Mouse (Mus musculus) liver, embryonic 12.5 days (tissue): Measurements from ENCODE around the gene Mturn. TPM values are rescaled to one million over a fixed set of nuclear protein-coding genes. Genes with fewer than 3 reads are reported as not detected.
A peak's percentile ranks its signal among the peaks of the same experiment; 100 is the strongest.

Experiments
- ATAC-seq: fragments of 200-750 bp; cut with Nextera tagmentation; 2 replicates; pipeline ENCODE4 v1.8.0; 2017; ENCODE audit warnings: moderate number of reproducible peaks, mild to moderate bottlenecking, moderate library complexity
- H3K27ac ChIP-seq: fragments of 300-500 bp; sonication (generic); 2 replicates; pipeline ENCODE4 v1.5.1; 2016; ENCODE audit warnings: mild to moderate bottlenecking
- H3K27me3 ChIP-seq: fragments of 300-500 bp; sonication (generic); replicated peaks from 2 replicates; pipeline ENCODE4 v1.6.1; 2016; ENCODE audit warnings: mild to moderate bottlenecking, moderate library complexity
- H3K36me3 ChIP-seq: fragments of 300-500 bp; sonication (generic); 2 replicates; pipeline ENCODE4 v1.6.1; 2016; ENCODE audit warnings: mild to moderate bottlenecking, moderate library complexity
- H3K4me1 ChIP-seq: fragments of 300-500 bp; sonication (generic); 2 replicates; pipeline ENCODE4 v1.6.1; 2016
- H3K4me2 ChIP-seq: fragments of 300-500 bp; sonication (generic); 2 replicates; pipeline ENCODE4 v1.6.1; 2016; ENCODE audit warnings: mild to moderate bottlenecking, moderate library complexity
- H3K4me3 ChIP-seq: fragments of 300-500 bp; sonication (generic); 2 replicates; pipeline ENCODE4 v1.5.1; 2016; ENCODE audit warnings: mild to moderate bottlenecking, moderate library complexity
- H3K9ac ChIP-seq: fragments of 300-500 bp; sonication (generic); 2 replicates; pipeline ENCODE4 v1.6.1; 2016; ENCODE audit warnings: mild to moderate bottlenecking, moderate library complexity
- H3K9me3 ChIP-seq: fragments of 300-500 bp; sonication (generic); replicated peaks from 2 replicates; pipeline ENCODE4 v1.6.1; 2016; ENCODE audit warnings: mild to moderate bottlenecking, moderate library complexity
- WGBS: fragments of 180-500 bp; shearing (Covaris S2); methylation state at CpG from one replicate; pipeline ENCODE4 v1.1.7; 2016; ENCODE audit not compliant: insufficient replicate concordance; 5-methylcytosine and 5-hydroxymethylcytosine counted together
- polyA plus RNA-seq: library from polyadenylated mRNA; unstranded; fragments of >200 nt; fragmentation: Nextera tagmentation; extraction: Ambion mirVana; gene quantifications from 2 replicates; pipeline ENCODE4 v1.2.1, GENCODE M21; 2016

Mturn gene
- polyA plus RNA-seq, 1 experiment from 2014 or later = 0.72 TPM

DNA sequence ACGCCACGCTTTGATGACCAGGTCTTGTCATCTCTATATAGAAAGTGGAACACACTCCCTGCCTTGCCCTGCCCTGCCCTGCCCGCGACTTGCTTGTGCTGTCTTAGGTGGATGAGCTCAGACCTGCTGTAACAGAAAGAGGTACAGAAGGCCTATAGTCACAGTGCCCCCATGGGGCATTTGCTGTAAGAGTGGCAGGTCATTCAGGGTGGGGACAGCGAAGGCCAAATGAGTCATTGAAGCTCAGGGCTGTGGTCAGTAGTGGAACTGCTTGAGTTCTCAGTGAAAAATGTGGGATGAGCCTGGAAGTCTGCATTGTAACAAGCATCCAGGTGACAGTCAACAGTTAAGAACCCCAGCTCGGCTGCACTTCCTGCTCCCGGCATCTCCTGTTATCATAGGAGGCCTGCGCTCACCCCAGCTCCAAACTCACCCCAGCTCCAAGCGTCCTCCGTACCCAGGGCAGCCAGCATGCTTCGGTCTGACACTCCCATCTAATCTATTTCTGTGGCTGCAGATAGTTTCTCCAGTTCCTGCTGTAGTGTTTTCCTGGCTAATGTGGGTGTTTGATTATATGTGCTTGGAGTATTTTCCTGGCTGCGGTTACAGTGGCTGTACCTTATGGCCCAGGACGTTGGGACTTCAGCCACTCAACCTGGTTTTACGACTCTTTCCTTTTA, 4.4 kb downstream of the Mturn start:
- Histone ChIP-seq H3K9me3 (no peaks in the 10 kb centered on the region), H3K4me2 (no peak overlapping the region; the same call in 1 of the 2 replicates), H3K9ac (no peak overlapping the region), H3K4me1 (peaks cover 25% of the 10 kb centered on the region), H3K27ac (no peak overlapping the region), H3K27me3 (peaks cover 78% of the 10 kb centered on the region), H3K36me3 (no peaks in the 10 kb centered on the region), H3K4me3 (no peak overlapping the region)
- ATAC-seq = no peak
- 37% methylated on average over 14 of the region's 14 CpGs for WGBS

- no peak overlapping the region for H3K9ac ChIP-seq
- no peak overlapping the region for H3K4me2 ChIP-seq
- H3K27ac ChIP-seq = no peak overlapping the region
- WGBS = 79% methylated on average over 21 of the region's 21 CpGs
- no peaks in the 10 kb centered on the region for H3K9me3 ChIP-seq
- H3K27me3 ChIP-seq = peaks cover 82% of the 10 kb centered on the region
- H3K36me3 ChIP-seq = no peaks in the 10 kb centered on the region
- H3K4me1 ChIP-seq = peaks cover 15% of the 10 kb centered on the region
- H3K4me3 ChIP-seq = no peak overlapping the region
- ATAC-seq = no peak
Observed at GRCm38 (mm10) chr6:54686946-54687737, 5.7 kb downstream of the Mturn start.

GRCm38 (mm10) chr6:54688467-54689323, 7.3 kb downstream of the Mturn start:
- H3K4me3 ChIP-seq = no peak overlapping the region
- no peak overlapping the region for H3K4me2 ChIP-seq
- WGBS = 59% methylated on average over 18 of the region's 18 CpGs
- H3K9ac ChIP-seq = no peak overlapping the region
- H3K36me3 ChIP-seq = no peaks in the 10 kb centered on the region
- ATAC-seq = no peak
- no peaks in the 10 kb centered on the region for H3K9me3 ChIP-seq
- peaks cover 67% of the 10 kb centered on the region for H3K27me3 ChIP-seq
- H3K27ac ChIP-seq = no peak overlapping the region
- H3K4me1 ChIP-seq = peaks cover 9% of the 10 kb centered on the region

GRCm38 (mm10) chr6:54689686-54690085, 8.3 kb downstream of the Mturn start:
- no peak overlapping the region for H3K27ac ChIP-seq
- no peak overlapping the region for H3K4me3 ChIP-seq
- H3K9me3 ChIP-seq = no peaks in the 10 kb centered on the region
- peaks cover 57% of the 10 kb centered on the region for H3K27me3 ChIP-seq
- ATAC-seq = no peak
- no peak overlapping the region for H3K4me2 ChIP-seq
- H3K4me1 ChIP-seq = peaks cover 9% of the 10 kb centered on the region
- WGBS = 61% methylated on average over 7 of the region's 7 CpGs
- H3K9ac ChIP-seq = no peak overlapping the region
- H3K36me3 ChIP-seq = no peaks in the 10 kb centered on the region

DNA sequence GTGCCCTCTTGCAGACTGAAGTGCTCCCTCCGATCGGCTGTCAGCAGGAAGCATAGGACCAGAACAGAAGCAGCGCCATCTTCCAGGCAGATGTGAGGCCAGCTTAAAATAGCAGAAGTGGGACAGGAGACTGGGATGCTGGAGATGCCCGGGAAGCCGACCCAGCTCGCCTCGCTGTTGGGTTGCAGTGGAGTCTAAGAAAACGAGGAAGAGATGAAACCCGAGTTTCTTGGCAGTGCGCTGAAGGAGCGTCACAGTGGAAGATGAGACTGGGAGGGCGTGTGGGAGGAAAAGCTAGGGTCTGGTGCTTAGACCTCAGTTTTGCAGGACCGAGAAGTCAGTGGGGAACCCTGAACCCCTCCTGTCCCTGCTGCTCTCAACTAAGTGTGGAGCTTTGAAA, 9.4 kb downstream of the Mturn start:
- no peaks in the 10 kb centered on the region for H3K36me3 ChIP-seq
- H3K27ac ChIP-seq = no peak overlapping the region
- no peaks in the 10 kb centered on the region for H3K9me3 ChIP-seq
- no peak overlapping the region for H3K4me2 ChIP-seq
- H3K9ac ChIP-seq = no peak overlapping the region
- H3K4me3 ChIP-seq = no peak overlapping the region
- WGBS = 58% methylated on average over 13 of the region's 13 CpGs
- ATAC-seq = no peak
- peaks cover 5% of the 10 kb centered on the region for H3K4me1 ChIP-seq
- peaks cover 48% of the 10 kb centered on the region for H3K27me3 ChIP-seq

GRCm38 (mm10) chr6:54691368-54692116, 10.1 kb downstream of the Mturn start:
- peaks cover 46% of the 10 kb centered on the region for H3K27me3 ChIP-seq
- H3K27ac ChIP-seq = no peak overlapping the region
- ATAC-seq = no peak
- H3K9me3 ChIP-seq = no peaks in the 10 kb centered on the region
- no peak overlapping the region for H3K4me3 ChIP-seq
- H3K4me1 ChIP-seq = no peaks in the 10 kb centered on the region
- H3K36me3 ChIP-seq = no peaks in the 10 kb centered on the region
- H3K9ac ChIP-seq = no peak overlapping the region
- H3K4me2 ChIP-seq = no peak overlapping the region
- 61% methylated on average over 14 of the region's 14 CpGs for WGBS

DNA sequence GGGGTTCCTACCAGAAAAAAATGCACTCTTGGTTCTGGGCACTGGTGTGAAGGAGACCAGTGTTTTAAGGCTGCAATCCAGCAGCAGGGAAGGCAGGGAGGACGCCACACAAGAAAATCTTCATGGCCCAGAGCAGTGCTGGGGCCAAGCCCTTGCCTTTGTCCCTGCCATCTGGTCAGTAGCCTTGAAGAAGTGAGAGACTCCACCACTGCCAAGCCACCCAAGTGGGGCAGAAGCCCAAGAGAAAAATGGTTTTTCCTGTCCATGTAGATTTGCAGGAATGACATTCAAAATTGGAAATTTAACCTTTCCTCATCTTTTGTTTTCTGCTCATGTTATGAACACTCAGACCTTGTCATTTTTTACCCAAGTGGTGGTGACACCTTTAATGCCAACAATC, 10.8 kb downstream of the Mturn start:
- H3K27ac ChIP-seq = no peak overlapping the region
- H3K36me3 ChIP-seq = no peaks in the 10 kb centered on the region
- ATAC-seq = no peak
- H3K4me2 ChIP-seq = no peak overlapping the region
- peaks cover 52% of the 10 kb centered on the region for H3K27me3 ChIP-seq
- no peaks in the 10 kb centered on the region for H3K9me3 ChIP-seq
- H3K4me1 ChIP-seq = no peaks in the 10 kb centered on the region
- H3K9ac ChIP-seq = no peak overlapping the region
- no peak overlapping the region for H3K4me3 ChIP-seq
- 53% methylated on average over 1 of the region's 1 CpGs for WGBS

DNA sequence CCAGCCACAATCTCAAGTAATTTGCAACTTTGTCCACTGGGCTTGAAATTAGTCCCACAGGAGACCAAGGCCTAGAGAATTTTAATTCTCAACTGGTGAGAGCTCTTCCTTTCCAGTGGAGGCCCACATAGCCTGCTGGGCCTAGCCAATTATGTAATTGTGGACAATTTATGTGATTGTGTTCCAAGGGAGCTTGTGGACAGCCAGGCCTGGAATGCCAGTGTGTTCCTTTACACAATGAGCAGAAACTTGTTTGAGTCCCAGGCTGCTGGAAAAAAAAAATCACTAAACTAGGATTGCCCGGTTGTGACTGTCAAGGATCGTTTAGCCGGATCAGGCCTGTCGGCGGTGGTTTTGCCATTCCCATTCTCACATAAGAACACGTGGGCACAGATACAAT, 11.9 kb downstream of the Mturn start:
- ATAC-seq = no peak
- Histone ChIP-seq H3K36me3 (no peaks in the 10 kb centered on the region), H3K27ac (no peak overlapping the region), H3K9ac (no peak overlapping the region), H3K9me3 (no peaks in the 10 kb centered on the region), H3K4me3 (no peak overlapping the region), H3K4me2 (no peak overlapping the region), H3K27me3 (peaks cover 48% of the 10 kb centered on the region), H3K4me1 (no peaks in the 10 kb centered on the region)
- 84% methylated on average over 6 of the region's 6 CpGs for WGBS

DNA sequence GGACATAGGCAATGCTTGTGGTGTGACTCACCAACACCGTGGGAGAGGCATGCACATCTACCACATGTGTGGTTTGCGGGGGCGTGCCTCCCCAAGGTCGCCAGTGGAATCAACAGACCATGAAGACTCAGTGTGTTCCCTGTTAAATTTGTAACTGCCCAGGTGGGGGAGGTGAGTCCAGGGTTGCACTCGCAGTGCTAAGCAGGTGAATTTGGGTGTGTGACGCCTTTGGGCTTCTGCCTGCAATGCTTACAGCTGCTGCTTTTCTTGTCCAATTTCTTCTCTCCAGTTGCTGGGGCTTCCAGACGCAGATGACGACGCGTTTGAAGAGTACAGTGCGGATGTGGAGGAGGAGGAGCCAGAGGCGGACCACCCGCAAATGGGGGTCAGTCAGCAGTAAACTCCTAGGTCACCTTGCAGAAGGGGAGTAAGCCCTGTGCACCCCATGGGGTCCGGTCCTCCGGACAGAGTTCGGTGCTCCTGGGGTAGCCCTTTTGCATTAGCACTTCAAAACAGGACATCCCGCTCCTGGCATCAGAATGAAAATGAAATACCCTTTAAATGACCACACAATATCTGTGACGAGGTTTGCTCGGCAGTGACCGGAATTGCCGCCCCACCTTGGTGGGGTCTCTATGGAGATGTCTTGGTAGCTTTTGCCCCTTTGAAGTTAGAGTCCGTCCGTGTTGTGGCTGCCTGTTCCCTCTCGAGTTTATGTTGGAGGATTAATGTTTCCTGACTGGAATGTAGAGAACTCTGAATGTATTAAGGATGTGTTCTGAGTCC, 17.5 kb downstream of the Mturn start:
- H3K4me3 ChIP-seq = peak overlapping the region; percentile 52
- peaks cover 8% of the 10 kb centered on the region for H3K4me1 ChIP-seq
- 7% methylated on average over 24 of the region's 24 CpGs for WGBS
- no peaks in the 10 kb centered on the region for H3K9me3 ChIP-seq
- H3K36me3 ChIP-seq = no peaks in the 10 kb centered on the region
- H3K4me2 ChIP-seq = peak overlapping the region; percentile 77
- no peak for ATAC-seq
- peak overlapping the region; percentile 62 for H3K9ac ChIP-seq
- no peak overlapping the region for H3K27ac ChIP-seq
- H3K27me3 ChIP-seq = peaks cover 58% of the 10 kb centered on the region

GRCm38 (mm10) chr6:54699477-54700056, 18.1 kb downstream of the Mturn start:
- peak; percentile 75 for ATAC-seq
- H3K4me3 ChIP-seq = peak overlapping the region; percentile 52
- H3K27me3 ChIP-seq = peaks cover 65% of the 10 kb centered on the region
- H3K9me3 ChIP-seq = no peaks in the 10 kb centered on the region
- WGBS = 5% methylated on average over 19 of the region's 19 CpGs
- peak overlapping the region; percentile 62 for H3K9ac ChIP-seq
- no peaks in the 10 kb centered on the region for H3K36me3 ChIP-seq
- H3K4me2 ChIP-seq = peak overlapping the region; percentile 77
- no peak overlapping the region for H3K27ac ChIP-seq
- H3K4me1 ChIP-seq = peaks cover 8% of the 10 kb centered on the region
